Mouse (Mus musculus) midbrain, postnatal 0 days (tissue): Measurements from ENCODE around the gene C2cd4c. TPM values are rescaled to one million over a fixed set of nuclear protein-coding genes. Genes with fewer than 3 reads are reported as not detected.

ENCODE experiments used
- ATAC-seq: fragments of 200-750 bp; cut with Nextera tagmentation; 2 replicates; pipeline ENCODE4 v1.8.0; 2017; ENCODE audit warnings: moderate number of reproducible peaks, mild to moderate bottlenecking, moderate TSS enrichment, moderate library complexity; ENCODE audit not compliant: low FRiP score
- DNase-seq: peaks from one replicate; pipeline ENCODE4 v3.0.0-alpha.2; 2015; ENCODE audit warnings: low spot score
- H3K27ac ChIP-seq: fragments of 300-500 bp; sonication (generic); 2 replicates; pipeline ENCODE4 v1.5.1; 2014; ENCODE audit warnings: low read depth, mild to moderate bottlenecking, low read length, mixed read lengths
- H3K27me3 ChIP-seq: fragments of 300-500 bp; sonication (generic); 2 replicates; pipeline ENCODE4 v1.6.1; 2014; ENCODE audit warnings: low read length, control low read depth, mixed read lengths; ENCODE audit not compliant: insufficient read depth
- H3K36me3 ChIP-seq: fragments of 300-500 bp; sonication (generic); 2 replicates; pipeline ENCODE4 v1.6.1; 2014; ENCODE audit warnings: low read length, control low read depth, mixed read lengths; ENCODE audit not compliant: insufficient read depth
- H3K4me1 ChIP-seq: fragments of 300-500 bp; sonication (generic); 2 replicates; pipeline ENCODE4 v1.6.1; 2014; ENCODE audit warnings: mild to moderate bottlenecking, control low read depth, antibody characterized with exemption, low read length, mixed read lengths; ENCODE audit not compliant: insufficient read depth
- H3K4me2 ChIP-seq: fragments of 300-500 bp; sonication (generic); 2 replicates; pipeline ENCODE4 v1.6.1; 2014; ENCODE audit warnings: low read depth, mild to moderate bottlenecking, low read length, mixed read lengths; ENCODE audit not compliant: poor library complexity, severe bottlenecking
- H3K4me3 ChIP-seq: fragments of 300-500 bp; sonication (generic); 2 replicates; pipeline ENCODE4 v1.5.1; 2014; ENCODE audit warnings: low read depth, mild to moderate bottlenecking, low read length, moderate library complexity
- H3K9ac ChIP-seq: fragments of 300-500 bp; sonication (generic); replicated peaks from 2 replicates; pipeline ENCODE4 v1.6.1; 2014; ENCODE audit warnings: mild to moderate bottlenecking, low read length, moderate library complexity, mixed read lengths; ENCODE audit not compliant: poor library complexity, severe bottlenecking
- H3K9me3 ChIP-seq: fragments of 300-500 bp; sonication (generic); 2 replicates; pipeline ENCODE4 v1.6.1; 2016; ENCODE audit warnings: low read length, control low read depth
- CTCF ChIP-seq: IDR thresholded peaks from 2 replicates; pipeline ENCODE4 v1.5.1; 2016; ENCODE audit warnings: antibody characterized with exemption, mild to moderate bottlenecking
- WGBS: fragments of 180-500 bp; shearing (Covaris S2); extraction: QIAGEN DNeasy Blood & Tissue Kit; methylation state at CpG from one replicate; pipeline ENCODE4 v1.1.7; 2014; 5-methylcytosine and 5-hydroxymethylcytosine counted together
- polyA plus RNA-seq: library from polyadenylated mRNA; unstranded; fragments of >200 nt; fragmentation: Nextera tagmentation; extraction: Ambion mirVana; gene quantifications from 2 replicates; pipeline ENCODE4 v1.2.1, GENCODE M21; 2015
- total RNA-seq: library from RNA; depleted of rRNA; stranded (reverse); fragments of >200 nt; gene quantifications from 2 replicates; pipeline ENCODE4 v1.2.3, GENCODE M21; 2014; rRNA removed

Gene C2cd4c
- total RNA-seq, result 43.6 and 45.2 TPM in 2 replicates
- 1.7 and 1.8 TPM in 2 replicates for polyA plus RNA-seq

GRCm38 (mm10) chr10:79613578-79614304 is at the start of gene C2cd4c:
C2cd4c (minus strand) TSS chr10:79614025.
- peak within 1 kb of the TSS; percentile 96 for H3K4me2 ChIP-seq
- peak; percentile 82 for ATAC-seq
- peaks cover 7% of the 10 kb centered on the region for H3K27me3 ChIP-seq
- peak within 1 kb of the TSS; percentile 67 for H3K9ac ChIP-seq
- peak within 1 kb of the TSS; percentile 57 for H3K27ac ChIP-seq
- TF ChIP-seq CTCF, result no peak
- H3K9me3 ChIP-seq, result no peaks in the 10 kb centered on the region
- under 1% methylated on average over 53 of the region's 60 CpGs for WGBS
- no peaks in the 10 kb centered on the region for H3K36me3 ChIP-seq
- peak within 1 kb of the TSS; percentile 68 for H3K4me3 ChIP-seq
- peak; percentile 87 for DNase-seq
- peaks cover 22% of the 10 kb centered on the region; the same call in 1 of the 2 replicates for H3K4me1 ChIP-seq

DNA sequence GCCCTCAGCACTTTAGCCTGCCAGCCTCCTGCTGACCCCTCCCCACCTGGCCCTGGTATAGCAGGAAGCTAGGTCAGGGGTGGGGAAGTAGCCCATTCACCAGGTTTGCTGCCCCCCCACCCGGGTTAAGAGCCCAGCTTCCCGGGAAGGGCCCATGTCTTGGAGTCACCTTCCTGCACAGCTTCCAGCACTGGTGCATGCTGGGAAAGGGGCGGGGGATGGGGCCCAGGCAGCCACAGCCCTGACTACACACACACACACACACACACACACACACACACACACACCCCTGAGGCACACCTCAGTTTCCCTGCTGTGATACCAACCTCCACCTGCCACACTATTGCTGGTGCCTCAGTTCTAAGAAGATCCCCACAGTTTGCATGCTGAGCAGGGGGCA is 48.0 kb upstream of the C2cd4c start:
- H3K4me1 ChIP-seq, result no peaks in the 10 kb centered on the region
- no peaks in the 10 kb centered on the region for H3K27me3 ChIP-seq
- DNase-seq (no peak), ATAC-seq (no peak)
- H3K4me2 ChIP-seq, result no peak overlapping the region
- no peak overlapping the region for H3K27ac ChIP-seq
- H3K36me3 ChIP-seq, result no peaks in the 10 kb centered on the region
- no peak overlapping the region for H3K4me3 ChIP-seq
- H3K9ac ChIP-seq, result no peak overlapping the region
- WGBS, result 69% methylated on average over 3 of the region's 3 CpGs
- H3K9me3 ChIP-seq, result no peaks in the 10 kb centered on the region
- TF ChIP-seq CTCF, result no peak

- TF ChIP-seq CTCF, result peak; percentile 63
- WGBS, result 72% methylated on average over 2 of the region's 2 CpGs
- Histone ChIP-seq H3K4me1 (peaks cover 7% of the 10 kb centered on the region; the same call in 1 of the 2 replicates), H3K9me3 (no peaks in the 10 kb centered on the region), H3K36me3 (no peaks in the 10 kb centered on the region), H3K9ac (no peak overlapping the region), H3K4me3 (no peak overlapping the region), H3K4me2 (no peak overlapping the region), H3K27me3 (no peaks in the 10 kb centered on the region), H3K27ac (no peak overlapping the region)
- ATAC-seq (no peak), DNase-seq (no peak)
These were observed 46.5 kb upstream of the C2cd4c start for GRCm38 (mm10) chr10:79660298-79660697.

- Histone ChIP-seq H3K27me3 (no peaks in the 10 kb centered on the region), H3K4me3 (no peak overlapping the region), H3K4me1 (peaks cover 18% of the 10 kb centered on the region; the same call in 1 of the 2 replicates), H3K9me3 (no peaks in the 10 kb centered on the region), H3K27ac (no peak overlapping the region), H3K4me2 (no peak overlapping the region), H3K36me3 (no peaks in the 10 kb centered on the region), H3K9ac (no peak overlapping the region)
- peak; percentile 59 for TF ChIP-seq CTCF
- DNase-seq (no peak), ATAC-seq (no peak)
- WGBS, result 9% methylated on average over 4 of the region's 4 CpGs
These were observed 45.0 kb upstream of the C2cd4c start for GRCm38 (mm10) chr10:79658829-79659228.

GRCm38 (mm10) chr10:79654946-79655395 is 41.1 kb upstream of the C2cd4c start:
- H3K27ac ChIP-seq, result peak overlapping the region; percentile 83
- H3K4me1 ChIP-seq, result peaks cover 18% of the 10 kb centered on the region; the same call in 1 of the 2 replicates
- H3K9ac ChIP-seq, result no peak overlapping the region
- no peak overlapping the region for H3K4me2 ChIP-seq
- no peak overlapping the region for H3K4me3 ChIP-seq
- ATAC-seq (peak; percentile 90), DNase-seq (peak; percentile 75)
- WGBS, result 0% methylated on average over 1 of the region's 1 CpGs
- TF ChIP-seq CTCF, result no peak
- no peaks in the 10 kb centered on the region for H3K27me3 ChIP-seq
- H3K9me3 ChIP-seq, result no peaks in the 10 kb centered on the region
- H3K36me3 ChIP-seq, result no peaks in the 10 kb centered on the region

DNA sequence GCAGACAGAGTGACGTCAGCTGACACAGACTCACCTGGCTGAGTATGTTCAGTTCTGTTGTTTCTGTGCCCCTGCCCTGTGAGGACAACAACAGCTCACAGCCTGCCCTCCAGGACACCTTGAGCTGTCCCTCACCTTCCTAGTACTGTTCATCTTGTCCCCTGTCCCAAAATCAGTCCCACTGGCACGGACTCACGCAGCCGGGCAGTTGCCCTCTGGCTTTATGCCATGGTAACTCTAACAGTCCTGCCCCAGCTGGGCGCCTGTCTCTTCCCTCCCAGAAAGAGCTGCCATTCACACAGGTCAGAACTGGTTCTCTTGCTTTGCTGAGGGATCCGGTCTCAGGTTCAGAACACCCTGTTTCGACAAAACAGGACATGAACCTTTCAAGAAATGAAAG is 39.0 kb upstream of the C2cd4c start:
- no peak for TF ChIP-seq CTCF
- DNase-seq, result no peak
- no peak for ATAC-seq
- Histone ChIP-seq H3K27me3 (no peaks in the 10 kb centered on the region), H3K4me2 (no peak overlapping the region), H3K9ac (no peak overlapping the region), H3K4me1 (peaks cover 18% of the 10 kb centered on the region; the same call in 1 of the 2 replicates), H3K36me3 (no peaks in the 10 kb centered on the region), H3K27ac (no peak overlapping the region), H3K4me3 (no peak overlapping the region), H3K9me3 (no peaks in the 10 kb centered on the region)
- WGBS, result 80% methylated on average over 7 of the region's 7 CpGs
